Mouse (Mus musculus) hindlimb bud, embryonic 11.5 days (tissue): ENCODE data around the gene Gm20479.

Experiments used
- DNase-seq: peaks from one replicate; pipeline ENCODE4 v3.0.0-alpha.2; 2012; ENCODE audit warnings: low read depth, low spot score; ENCODE audit errors: extremely low spot score

The Gm20479 gene

DNA sequence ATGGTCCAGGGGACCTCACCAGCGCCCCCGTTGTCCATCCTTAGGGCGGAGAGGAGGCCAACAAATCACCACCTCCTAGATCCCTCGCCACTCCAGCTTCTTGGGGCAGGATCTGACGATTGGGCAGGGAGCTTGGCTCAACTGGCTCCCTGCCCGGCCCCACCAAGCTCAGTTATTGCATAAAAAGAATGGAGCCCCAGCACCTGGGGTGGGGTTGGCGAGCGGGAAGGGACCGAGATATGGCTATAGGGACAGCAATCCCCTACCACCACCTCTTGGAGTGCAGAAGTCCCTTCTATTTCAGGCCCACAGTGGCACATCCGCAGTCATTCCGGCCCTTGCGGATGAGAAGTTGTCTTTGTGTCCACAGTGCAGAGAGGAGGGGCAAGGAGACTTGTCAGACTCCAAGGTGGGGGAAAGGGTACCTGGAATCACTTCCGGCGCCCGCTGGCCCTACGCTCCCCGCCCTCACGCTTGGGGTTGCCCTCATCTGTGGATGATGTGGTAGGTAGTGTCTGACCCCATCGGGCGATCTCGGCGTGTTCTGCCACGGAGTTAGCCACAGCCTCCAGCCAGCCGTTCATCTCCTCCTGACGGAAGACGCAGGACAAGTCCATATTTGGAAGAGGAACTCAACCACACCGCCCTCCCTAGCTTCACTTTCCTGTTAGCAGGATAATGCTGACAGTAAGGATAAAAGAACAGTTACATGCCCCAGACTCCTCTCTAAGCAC lies at the start of gene Gm20479:
Gene Gm20479 (minus strand): TSS at position 559 of the 734 bp plus-strand sequence.
- no peak for DNase-seq

DNA sequence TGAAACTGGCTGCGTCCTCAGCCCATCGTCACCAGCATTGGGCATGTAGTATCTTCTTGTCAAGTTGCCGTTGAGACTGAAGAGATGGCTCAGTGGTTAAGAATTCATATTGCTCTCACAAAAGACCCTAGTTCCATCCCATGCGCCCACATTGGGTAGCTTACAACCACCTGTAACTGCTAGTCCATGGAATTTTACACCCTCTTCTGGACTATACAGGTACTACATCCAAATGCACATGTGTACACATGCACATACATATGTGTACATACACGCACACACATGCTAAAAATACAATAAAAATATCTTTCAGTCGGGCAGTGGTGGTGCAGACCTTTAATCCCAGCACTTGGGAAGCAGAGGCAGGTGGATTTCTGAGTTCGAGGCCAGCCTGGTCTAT lies 49.3 kb upstream of the Gm20479 start:
- no peak for DNase-seq

DNA sequence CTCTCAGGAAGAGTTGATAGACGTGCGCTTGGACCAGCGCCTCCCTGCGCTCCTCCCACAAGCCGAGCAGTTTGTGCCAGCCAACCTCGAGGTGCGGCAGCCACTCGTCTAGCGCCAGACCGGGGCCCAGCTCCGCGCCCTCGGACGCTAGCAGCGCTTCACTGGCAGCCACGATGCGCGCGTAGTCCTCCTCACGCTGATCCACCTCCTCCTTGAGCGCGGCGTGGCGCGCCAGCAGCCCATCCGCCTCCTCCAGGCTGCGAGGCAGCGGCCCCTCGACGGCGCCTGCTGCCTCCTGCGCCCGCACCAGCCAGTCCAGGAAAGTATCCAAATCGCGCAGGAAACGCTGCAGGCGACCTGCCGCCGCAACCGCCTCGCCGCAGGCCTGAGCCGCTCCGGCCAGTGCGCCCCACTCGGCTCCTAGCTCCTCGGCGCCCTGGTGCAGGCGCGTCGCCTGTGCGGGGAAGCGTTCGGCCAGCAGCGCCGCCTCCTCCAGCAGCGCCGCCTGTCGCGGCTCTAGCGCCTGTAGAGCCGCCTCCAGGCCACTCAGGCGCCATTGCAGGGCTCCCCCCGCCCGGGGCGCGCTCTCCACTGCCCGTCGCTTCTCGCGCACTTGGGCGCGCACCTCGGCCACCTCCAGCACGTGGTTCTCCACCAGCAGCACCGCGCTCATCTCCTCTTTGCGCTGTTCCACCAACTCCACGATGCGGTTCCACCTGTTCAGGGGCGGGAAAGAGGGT lies 47.2 kb upstream of the Gm20479 start:
- DNase-seq: no peak

DNA sequence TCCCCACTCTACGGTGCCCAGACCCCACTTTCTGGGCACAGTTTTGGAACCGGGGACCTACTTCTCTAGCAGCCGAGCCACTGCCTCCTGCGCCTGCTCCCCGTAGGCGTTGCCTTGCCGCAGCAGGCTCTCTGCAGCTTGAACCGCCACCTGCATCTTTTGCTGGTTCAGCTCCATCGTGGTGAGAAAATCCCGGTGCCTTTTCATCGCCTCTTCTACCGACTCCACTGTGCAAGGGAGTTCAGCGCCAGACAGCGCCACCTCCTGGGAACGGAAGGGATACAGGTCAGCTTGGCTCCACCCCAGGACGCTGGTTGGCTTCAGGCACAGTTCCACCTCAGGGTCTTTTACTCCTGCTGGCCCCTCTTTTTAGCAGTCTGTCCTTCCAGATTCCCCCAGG lies 45.5 kb upstream of the Gm20479 start:
- no peak for DNase-seq

DNA sequence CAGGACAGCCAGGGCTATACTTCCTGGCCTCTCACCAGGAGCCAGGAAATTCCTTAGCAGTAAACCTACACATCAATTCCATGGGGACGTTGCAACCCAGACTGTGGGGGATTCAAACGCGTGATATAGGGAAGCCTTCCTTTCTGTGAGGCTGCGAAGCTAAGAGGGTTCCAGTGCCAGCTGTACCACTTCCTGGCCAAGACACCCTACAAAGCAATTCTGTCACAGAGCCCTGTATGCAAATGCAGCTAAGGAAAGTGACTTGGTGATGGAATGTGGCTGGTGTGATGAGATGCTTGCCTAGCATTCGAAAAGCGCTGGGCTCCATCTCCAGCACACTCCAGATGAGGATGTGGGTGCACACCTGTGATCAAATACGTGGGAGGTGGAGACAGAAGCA lies 43.3 kb upstream of the Gm20479 start:
- DNase-seq: no peak

DNA sequence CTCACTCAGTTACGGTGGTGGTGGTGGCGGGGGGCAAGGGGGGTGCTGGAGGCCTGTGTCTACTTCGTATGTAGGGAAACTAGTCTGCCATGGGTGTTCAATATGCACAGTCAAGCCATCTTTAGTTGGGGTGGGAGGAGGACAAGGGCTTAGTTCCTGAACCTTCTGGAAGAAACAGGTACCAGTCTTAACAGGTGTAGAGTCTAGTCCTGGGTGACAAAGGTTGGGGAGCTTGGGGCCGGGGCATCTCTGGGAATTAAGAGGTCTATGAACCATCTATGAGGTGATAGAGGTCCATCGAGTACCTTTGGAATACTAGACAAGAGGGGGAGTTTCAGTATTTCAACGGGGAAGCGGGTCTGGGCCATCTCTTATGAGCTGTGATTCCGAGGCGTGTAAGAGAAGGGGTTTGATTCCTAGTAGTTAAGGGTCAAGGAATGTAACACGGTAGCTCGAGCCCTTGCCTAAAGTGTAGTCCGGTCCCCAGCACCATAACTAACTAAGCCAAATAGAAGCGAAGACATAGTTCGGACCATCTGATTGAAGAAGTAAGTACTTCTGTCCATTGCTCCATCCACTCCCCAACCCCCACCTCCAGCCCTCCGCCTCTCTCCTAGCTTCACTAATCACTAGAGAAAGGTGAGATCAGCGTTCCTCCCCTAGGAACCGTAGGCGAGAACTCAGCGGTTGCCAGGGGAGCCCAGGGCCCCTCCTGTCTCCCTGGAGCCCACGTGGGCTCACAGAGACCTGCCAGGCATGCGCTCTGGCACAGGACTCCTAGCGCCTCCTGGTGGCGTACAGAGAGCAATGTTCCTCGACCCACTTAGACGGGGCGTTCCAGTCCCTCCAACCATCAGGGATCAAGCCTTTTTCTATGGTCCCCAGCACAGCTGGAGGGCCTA lies 40.1 kb upstream of the Gm20479 start:
- no peak for DNase-seq

DNA sequence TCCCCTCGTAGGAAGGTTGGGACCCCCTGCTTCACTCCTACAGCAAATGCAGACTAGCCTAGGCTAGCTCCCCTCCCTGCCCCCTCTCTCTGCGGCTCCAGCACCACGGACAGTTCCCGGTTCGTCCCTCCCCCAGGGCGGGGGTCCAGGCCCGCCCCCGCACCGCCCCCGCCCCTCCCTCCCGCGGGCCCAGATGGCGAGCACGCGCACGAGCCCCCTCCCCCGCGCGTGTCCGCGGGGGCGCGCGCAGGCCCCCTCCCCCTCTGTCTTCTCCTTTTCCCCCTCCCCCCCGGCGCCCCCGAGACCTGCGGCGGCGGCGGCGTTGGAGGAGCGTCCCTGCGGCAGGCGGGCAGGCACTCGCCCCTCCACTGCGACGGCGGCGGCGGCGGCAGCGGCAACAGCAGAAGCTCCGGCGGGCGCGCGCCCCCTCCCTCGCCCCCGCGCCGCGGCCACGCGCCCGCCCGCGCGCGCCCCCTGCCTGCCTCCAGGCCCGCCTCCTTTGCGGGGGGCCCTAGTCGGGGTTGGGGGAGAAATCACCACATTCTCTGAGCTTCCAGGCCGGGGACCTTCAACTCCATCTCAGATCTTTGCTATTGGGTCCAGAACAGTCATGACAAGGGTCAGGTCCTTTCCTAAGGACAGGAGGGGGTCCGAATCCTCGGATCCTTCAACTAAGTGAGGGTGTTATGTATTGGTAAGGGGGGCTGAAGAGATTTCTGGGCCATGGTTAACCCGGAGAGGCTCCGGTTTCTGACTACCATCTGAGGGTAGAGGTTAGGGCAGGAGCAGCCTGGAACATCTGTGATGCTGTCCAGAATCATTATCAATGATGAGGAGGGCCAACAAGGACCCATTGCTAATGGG lies 39.2 kb upstream of the Gm20479 start:
- no peak for DNase-seq

DNA sequence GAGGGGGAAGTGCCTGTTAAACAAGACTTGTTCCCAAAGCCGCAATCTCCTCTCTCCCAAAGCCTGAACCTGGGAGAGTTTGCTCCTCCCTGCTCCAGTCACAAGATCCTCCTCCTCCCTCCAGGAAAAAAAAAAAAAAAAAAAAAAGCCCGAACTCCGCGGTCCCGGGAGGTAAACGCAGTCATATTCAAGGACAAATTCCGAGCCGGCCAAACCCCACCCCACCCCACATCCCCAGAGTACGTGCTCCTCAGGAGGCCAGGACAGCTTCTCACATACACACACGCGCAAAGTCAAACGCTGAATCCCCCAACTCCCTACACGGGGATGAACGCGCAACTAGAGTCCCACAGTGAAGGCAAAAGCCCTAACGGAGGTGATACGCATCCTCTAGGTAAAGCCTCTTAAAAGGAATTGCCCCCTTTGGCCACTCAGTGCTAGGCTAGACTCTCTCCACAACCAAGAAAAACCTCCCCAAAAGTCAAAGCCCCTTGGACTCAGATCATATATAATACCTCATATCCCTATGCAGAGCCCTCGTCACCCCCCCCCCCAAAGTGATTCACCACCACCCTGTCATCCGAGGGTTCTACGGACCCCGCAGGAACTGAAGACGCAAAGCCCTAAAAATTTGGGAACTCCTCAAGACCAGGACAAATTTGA lies 38.4 kb upstream of the Gm20479 start:
- DNase-seq: no peak

DNA sequence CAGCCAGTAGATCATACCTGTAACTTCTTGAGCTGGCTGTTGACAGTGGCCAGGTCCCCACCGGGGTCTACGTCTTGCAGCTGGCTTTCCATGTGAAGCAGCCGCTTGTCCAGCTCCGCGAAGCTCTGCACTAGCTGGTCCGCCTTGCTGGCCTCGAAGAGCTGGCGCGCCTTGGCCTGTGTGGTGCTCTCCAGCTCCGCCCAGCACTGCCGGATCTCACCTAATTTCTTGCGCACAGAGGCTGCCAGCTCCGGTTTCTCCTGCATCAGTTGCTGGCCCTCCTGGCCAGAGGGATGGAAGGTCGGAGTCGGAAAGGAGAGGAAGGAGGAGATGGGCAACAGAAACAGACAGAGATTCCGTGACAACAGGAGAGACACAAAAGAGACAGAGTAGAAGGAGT lies 34.2 kb upstream of the Gm20479 start:
- no peak for DNase-seq

DNA sequence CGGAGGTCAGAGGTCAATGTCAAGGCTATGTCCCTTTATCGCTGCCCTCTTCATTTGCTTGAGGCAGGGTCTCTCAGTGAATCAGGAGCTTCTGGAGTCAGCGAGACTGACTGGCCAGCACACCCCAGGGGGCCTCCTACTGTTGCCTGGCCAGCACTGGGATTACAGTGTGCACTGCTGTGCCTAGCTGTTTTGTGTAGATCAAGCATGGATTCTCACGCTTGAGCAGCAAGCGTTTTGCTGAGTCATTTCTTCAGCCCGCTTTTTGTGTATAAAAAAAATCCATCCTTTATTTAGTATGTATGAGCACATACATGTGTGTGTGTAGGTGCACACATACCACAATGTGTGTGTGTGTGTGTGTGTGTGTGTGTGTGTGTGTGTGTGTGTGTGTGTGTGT lies 32.0 kb upstream of the Gm20479 start:
- DNase-seq: no peak

DNA sequence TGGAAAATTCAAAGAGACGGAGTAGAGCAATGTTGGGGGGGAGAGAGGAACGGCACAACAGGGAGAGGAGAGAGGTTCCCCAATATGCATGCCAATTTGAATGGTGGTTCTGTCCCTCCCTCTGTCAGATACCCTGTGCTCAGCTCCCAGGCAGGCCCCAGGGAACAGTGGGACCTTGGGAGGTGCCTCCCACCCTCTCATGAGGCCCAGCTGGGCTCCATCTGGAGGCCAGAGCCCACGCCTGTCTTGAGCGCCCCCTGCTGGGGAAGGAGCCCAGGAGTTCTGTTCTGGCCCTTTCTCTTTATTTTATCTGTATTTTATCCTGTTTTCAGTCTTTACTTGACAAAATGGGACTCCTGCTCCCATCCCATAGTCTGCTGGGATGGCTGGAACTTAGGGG lies 27.5 kb upstream of the Gm20479 start:
- DNase-seq: no peak

DNA sequence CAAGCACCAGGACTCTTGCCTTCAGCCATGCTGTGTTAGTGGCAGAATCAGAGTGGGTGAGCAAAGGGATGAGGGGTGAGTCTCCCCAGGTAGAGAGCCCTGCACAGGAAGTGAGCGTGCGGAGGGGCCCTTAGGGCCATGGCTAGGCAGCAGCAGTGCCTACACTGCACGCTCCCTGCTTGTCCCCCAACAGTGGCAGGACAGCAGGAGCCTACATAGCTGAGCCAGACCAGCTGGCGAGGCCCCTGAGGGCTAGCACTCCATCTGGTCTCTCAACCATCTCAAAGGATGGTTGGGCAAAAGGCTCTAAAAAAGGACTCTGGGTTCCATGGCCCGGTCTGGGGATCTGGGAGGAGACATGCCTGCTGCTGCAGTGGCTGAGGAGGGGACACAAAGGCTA lies 26.9 kb upstream of the Gm20479 start:
- no peak for DNase-seq

DNA sequence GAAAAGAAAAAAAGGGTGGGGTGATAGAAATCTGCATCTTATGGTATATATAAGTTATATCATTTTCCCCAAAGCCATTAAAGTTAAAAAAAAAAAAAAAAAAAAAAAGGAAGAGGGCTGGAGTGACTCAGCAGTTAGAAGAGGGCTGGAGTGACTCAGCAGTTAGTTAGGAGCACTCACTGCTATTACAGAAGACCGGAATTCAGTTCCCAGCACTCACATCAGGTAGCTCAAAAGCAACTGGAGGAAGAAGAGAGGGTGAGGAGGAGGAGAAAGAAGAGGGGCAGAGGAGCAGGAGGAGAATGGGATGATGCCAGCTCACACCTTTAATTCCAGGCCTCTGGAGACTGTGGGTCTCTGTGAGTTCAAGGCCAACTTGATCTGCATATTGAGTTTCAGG lies 26.0 kb upstream of the Gm20479 start:
- DNase-seq: no peak

DNA sequence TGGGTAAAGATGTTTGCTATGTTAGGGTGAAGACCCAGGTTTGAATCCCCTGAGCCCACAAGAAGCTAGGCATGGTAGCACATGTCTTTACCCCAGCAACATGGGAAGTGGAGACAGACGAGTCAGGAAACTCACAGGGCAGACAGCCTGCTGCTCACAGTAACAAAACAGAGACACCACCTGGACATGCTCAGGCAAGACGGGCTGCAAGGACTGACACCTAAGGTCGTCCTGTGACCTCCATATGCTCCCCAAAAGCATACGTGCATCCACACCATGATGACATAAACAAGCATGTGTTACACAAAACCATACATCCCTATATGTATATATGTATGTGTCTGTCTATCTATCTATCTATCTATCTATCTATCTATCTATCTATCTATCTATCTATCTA lies 24.3 kb upstream of the Gm20479 start:
- DNase-seq: no peak

DNA sequence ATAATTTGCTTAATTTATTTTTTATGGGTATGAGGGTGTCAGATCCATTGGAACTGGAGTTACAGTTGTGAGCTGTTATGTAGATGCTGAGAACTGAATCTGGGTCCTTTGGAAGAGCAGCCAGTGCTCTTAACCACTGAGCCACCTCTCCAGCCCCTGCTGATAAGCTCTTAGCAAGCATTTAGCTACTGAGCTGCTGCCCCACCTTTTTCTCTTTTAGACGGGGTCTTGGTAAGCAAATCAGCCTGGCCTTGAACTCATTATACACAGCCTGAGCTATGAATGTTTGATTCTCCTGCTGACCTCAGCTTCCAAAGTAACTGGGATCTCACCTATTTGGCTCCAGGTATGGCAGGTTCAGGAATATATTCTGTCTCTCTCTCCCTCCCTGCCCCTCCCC lies 23.8 kb upstream of the Gm20479 start:
- no peak for DNase-seq

DNA sequence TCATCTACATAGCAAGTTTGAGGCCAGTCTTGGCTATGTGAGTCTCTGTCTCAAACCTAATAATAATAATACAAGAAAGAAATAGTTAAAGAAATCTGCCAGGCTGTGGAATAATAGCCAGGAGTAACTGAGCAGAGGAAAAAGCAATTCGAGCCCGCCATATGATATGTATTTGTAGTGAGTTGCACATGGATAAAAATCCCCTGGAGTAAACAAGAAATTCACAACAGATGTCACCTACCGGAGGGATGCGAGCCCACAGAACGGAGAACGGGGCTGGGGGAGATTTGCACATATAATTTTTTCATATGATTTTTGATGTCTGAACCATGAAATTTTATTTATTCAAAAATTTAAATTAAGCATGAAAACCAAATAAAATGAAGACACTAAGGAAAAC lies 22.6 kb upstream of the Gm20479 start:
- DNase-seq: no peak

DNA sequence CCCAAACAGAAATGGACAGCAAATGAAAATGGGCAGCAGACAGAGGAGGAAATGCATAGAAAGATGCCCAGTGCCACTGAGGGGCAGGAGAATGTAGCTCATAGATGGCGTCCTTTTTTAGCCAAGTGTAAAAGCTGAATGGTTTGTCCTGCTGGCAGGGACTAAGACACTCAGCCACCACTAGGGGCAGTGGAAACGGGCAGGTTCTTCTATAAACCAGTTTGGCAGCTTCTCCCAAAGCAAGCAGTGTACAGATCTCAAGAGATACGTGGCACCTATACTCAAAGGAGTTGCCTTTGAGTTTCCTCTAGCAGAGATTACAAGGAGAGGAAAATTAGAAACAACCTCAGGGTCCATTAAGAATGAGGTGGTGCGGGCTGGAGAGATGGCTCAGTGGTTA lies 21.2 kb upstream of the Gm20479 start:
- DNase-seq: no peak

DNA sequence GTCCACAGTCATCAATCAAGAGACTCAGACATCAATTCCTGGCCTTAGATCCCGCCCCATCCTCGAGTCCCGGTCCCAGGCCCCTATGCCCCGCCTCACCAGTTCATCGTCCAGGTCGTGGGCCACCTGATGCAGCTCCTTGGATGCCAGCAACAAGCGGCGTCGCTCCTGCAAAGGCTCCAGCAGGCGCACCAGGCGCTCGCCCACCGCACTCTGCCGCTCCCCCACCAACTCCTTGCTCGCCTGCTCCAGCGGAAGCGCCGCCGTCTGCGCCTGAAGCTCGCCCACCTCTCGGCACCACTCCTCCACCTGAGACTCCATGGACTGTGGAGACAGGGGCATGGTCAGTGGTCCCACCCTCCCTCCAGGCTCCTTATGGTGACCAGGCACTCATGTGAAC lies 18.1 kb upstream of the Gm20479 start:
- DNase-seq: no peak

DNA sequence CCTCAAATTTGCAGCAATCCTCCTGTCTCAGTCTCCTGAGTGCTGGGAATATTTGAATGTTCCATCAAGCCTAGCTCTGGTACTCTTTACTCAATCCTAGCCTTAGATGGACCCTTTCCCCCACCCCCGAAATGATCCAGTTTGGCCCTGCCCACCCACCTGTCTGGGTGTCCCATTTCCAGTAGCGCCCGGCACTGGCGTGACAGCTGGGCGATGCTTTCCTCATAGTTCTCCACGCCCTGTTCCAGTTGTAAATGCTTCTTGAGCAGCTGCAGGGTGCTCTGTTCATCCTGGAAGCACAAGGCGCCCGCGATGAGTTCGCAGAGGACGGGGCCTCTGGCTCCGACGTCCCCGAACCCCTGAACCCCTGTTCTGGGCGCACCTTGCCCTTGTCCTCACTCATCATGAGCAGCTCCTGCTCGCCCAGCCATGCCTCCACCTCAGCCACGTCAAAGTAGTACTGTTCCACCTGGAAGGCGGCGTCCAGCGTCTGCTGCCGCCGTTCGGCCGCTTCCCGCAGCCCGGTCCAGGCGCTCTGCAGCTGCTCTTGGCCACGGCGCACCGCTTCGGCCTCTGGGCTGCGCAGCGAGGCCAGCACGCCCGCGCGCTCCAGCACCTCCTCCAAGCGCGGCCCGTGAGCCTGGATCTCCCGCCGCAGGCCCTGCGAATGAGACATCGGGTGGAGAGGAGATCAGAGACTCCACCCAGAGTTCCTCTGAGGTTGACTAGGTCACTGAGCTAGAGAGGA lies 14.7 kb upstream of the Gm20479 start:
- DNase-seq: no peak

DNA sequence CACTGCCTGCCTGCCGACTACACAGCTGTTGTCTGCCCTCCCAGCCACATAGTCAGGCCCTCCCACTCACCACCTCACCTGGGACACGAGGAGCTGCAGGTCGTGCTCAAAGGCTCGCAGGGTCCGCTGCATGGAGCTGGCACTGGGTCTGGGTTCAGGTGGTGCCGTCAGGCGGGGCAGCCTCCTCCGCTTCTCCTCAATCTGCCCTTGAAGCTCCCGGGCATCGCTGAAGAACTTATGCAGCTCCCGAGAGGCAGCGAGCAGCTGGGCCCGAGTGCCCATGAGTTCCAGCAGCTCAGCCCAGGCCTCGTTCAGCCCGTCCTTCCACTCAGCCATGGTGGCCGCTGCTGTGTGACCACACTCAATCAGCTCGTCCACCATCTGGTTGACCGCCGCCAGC lies 11.9 kb upstream of the Gm20479 start:
- no peak for DNase-seq
